In the genomic region with DNA sequence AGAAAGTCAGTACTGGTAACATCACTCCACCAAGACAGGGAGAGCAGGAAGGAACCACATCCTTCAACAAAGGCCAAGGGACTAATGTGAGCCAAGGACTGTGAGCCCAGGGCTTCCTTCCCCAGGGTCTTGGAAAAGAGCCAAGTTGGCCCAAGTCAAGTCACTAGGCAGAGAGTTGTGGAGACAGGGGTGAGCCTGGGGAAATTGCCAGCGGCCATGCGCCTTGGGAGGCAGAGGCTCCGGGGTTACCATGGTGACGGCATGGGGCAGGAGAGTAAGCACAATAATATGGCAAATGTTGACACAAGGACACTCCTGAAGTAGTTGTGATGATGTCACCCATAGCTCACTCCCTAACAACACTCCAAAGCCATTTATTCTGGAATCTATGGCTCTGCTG, we compare ENCODE assay signal across 9 mouse cellular contexts. TPM values are rescaled to one million over a fixed set of nuclear protein-coding genes. Genes with fewer than 3 reads are reported as not detected.
DNase-seq lines count a peak whose midpoint lies in the region; ATAC-seq and TF ChIP-seq lines count a peak whose summit lies in the region.
"Had no signal": no experiment of that assay in that cellular context is flagged by ENCODE, and none has a peak within 500 bp of the region (broad histone marks: within the 10 kb centered on the region; RNA-seq: fewer than 3 reads in every experiment).

No protein-coding gene starts in this region.

- no peak for TF ChIP-seq EP300 in lung, postnatal 0 days (IDR thresholded peaks at IDR 0.05)

- no peak overlapping the region for H3K4me3 ChIP-seq in kidney, adult 2 months (ENCODE audit: insufficient read depth, low read depth, low read length)
- no peak overlapping the region for H3K4me3 ChIP-seq in lung, postnatal 0 days (ENCODE audit: low read depth, low read length)

- H3K4me2 ChIP-seq in lung, postnatal 0 days (replicated peaks; ENCODE audit: low read depth, low read length): no peak overlapping the region

- H3K36me3 ChIP-seq in kidney, adult 2 months (ENCODE audit: control insufficient read depth, insufficient read depth, low read length): no peaks in the 10 kb centered on the region
- H3K36me3 ChIP-seq in lung, postnatal 0 days (ENCODE audit: insufficient read depth, low read length): no peaks in the 10 kb centered on the region

- peak; percentile 54 for ATAC-seq in lung, postnatal 0 days
- no peak for ATAC-seq in erythroblast, adult 5-6 weeks (replicated peaks; ENCODE audit: low FRiP score, poor library complexity, severe bottlenecking)

- no peaks in the 10 kb centered on the region for H3K4me1 ChIP-seq in kidney, adult 2 months (ENCODE audit: control insufficient read depth, insufficient read depth, low read length)
- H3K4me1 ChIP-seq in lung, postnatal 0 days (ENCODE audit: insufficient read depth, low read depth, low read length): no peaks in the 10 kb centered on the region

- no peak for TF ChIP-seq CTCF in kidney, adult 2 months (conservative IDR thresholded peaks at IDR 0.05; ENCODE audit: insufficient read depth, insufficient read length, low read depth, low read length)
- TF ChIP-seq CTCF in lung, postnatal 0 days (IDR thresholded peaks at IDR 0.05): no peak

- no peak for TF ChIP-seq POLR2A in kidney, adult 2 months (IDR thresholded peaks at IDR 0.05; ENCODE audit: low read depth, low read length)

- H3K9me3 ChIP-seq in lung, postnatal 0 days (ENCODE audit: low read length): no peaks in the 10 kb centered on the region

- no peaks in the 10 kb centered on the region for H3K27me3 ChIP-seq in kidney, adult 2 months (replicated peaks; ENCODE audit: control insufficient read depth, insufficient read depth, low read length)
- no peaks in the 10 kb centered on the region for H3K27me3 ChIP-seq in lung, postnatal 0 days (replicated peaks; ENCODE audit: insufficient read depth, low read length)

- DNase-seq in kidney, adult 2 months: peak; percentile 9
- no peak for DNase-seq in kidney, adult 8-10 months
- DNase-seq in adrenal gland, postnatal 36 days: peak; percentile 21 to 55
- DNase-seq in gastrocnemius, adult 8-10 months (ENCODE audit: low spot score in 2 of 2): peak; percentile 15 to 49
- DNase-seq in lung, postnatal 0 days (ENCODE audit: low spot score): peak; percentile 22
- peak; percentile 47 for DNase-seq in skeletal muscle tissue, adult 2 months (ENCODE audit: low read depth, low spot score)
- DNase-seq in embryo, embryonic 9.5 days (ENCODE audit: extremely low spot score): no peak

- WGBS in kidney, adult 2 months: 72% methylated on average over 4 of the region's 4 CpGs
- WGBS in lung, postnatal 0 days: 44% methylated on average over 4 of the region's 4 CpGs

- no peak overlapping the region for H3K27ac ChIP-seq in kidney, adult 2 months (ENCODE audit: insufficient read depth, low read depth, low read length)
- no peak overlapping the region for H3K27ac ChIP-seq in lung, postnatal 0 days (ENCODE audit: low read length)

- no peak overlapping the region for H3K9ac ChIP-seq in lung, postnatal 0 days (replicated peaks; ENCODE audit: low read depth)

RNA-seq across cellular contexts. Expression of a gene that starts 21.4 kb away (rescaled TPM):
- polyA plus RNA-seq in kidney, adult 2 months (2012; rRNA removed): 2.5 and 2.6 TPM in 2 replicates
- total RNA-seq in adrenal gland, postnatal 36 days (2021): 1 to 10 TPM; 1.6 to 1.7 TPM
- under 1 TPM; 0.64 to 0.82 (median 0.74) TPM for total RNA-seq in gastrocnemius, adult 8-10 months (2022)
- polyA plus RNA-seq in lung, postnatal 0 days (2015; fragmentation: Nextera tagmentation; extraction: Ambion mirVana): 0.67 and 0.69 TPM in 2 replicates
- total RNA-seq in erythroblast, adult 5-6 weeks (2015; ENCODE audit: low replicate concordance): not detected in 2 replicates
- total RNA-seq in erythroblast, adult 5-6 weeks (2017; ENCODE audit: low replicate concordance): not detected in 2 replicates
- polyA plus RNA-seq: liver, embryonic 16.5 days had no signal

Comparison
In these comparisons a context has a peak if more than half of its experiments do, and no peak if none do; other contexts are left out.
1. DNase-seq: peak in kidney, adult 2 months (single experiment), adrenal gland, postnatal 36 days (2 of 2), gastrocnemius, adult 8-10 months (2 of 2), lung, postnatal 0 days (single experiment) and skeletal muscle tissue, adult 2 months (single experiment); none in kidney, adult 8-10 months (0 of 2) and embryo, embryonic 9.5 days (single experiment).